Mouse (Mus musculus) MEL (cell line): Measurements from ENCODE around the gene Tnfsf12.

Experiments used
- CTCF ChIP-seq, 3 experiments: IDR thresholded peaks in 2 of 3; conservative IDR thresholded peaks in 1 of 3; 2 replicates each; pipeline ENCODE4 v1.5.1; 2011 to 2012; ENCODE audit warnings: low read length in 3 of 3, low read depth in 2 of 3, mild to moderate bottlenecking in 2 of 3, improper control_type of control experiment in 1 of 3, inconsistent platforms in 1 of 3, mixed read lengths in 1 of 3, moderate library complexity in 1 of 3; ENCODE audit not compliant: control insufficient read depth in 1 of 3, insufficient read depth in 1 of 3, poor library complexity in 1 of 3, severe bottlenecking in 1 of 3
- E2F4 ChIP-seq: IDR thresholded peaks from 2 replicates; pipeline ENCODE4 v1.6.1; 2011; ENCODE audit warnings: low read depth, low read length, improper control_type of control experiment, borderline replicate concordance
- ELF1 ChIP-seq: IDR thresholded peaks from 2 replicates; pipeline ENCODE4 v1.6.1; 2014; ENCODE audit warnings: low read depth, mild to moderate bottlenecking, inconsistent platforms, low read length, improper control_type of control experiment, moderate library complexity
- GATA1 ChIP-seq: IDR thresholded peaks from 2 replicates; pipeline ENCODE4 v1.6.1; 2011; ENCODE audit warnings: low read depth, low read length, improper control_type of control experiment
- POLR2A ChIP-seq, 2 experiments: IDR thresholded peaks; 2 replicates each; pipeline ENCODE4 v1.6.1; 2011 to 2012; ENCODE audit warnings: low read length in 2 of 2, mild to moderate bottlenecking in 2 of 2, control low read depth in 1 of 2, improper control_type of control experiment in 1 of 2, low read depth in 1 of 2, moderate library complexity in 1 of 2; ENCODE audit not compliant: control insufficient read depth in 1 of 2, insufficient read depth in 1 of 2, poor library complexity in 1 of 2
- POLR2AphosphoS2 ChIP-seq: IDR thresholded peaks from 2 replicates; pipeline ENCODE4 v1.6.1; 2011; ENCODE audit warnings: low read length, improper control_type of control experiment
- SMC3 ChIP-seq: IDR thresholded peaks from 2 replicates; pipeline ENCODE4 v1.6.1; 2011; ENCODE audit warnings: low read depth, low read length, improper control_type of control experiment
- TAL1 ChIP-seq: IDR thresholded peaks from 2 replicates; pipeline ENCODE4 v1.6.1; 2012; ENCODE audit warnings: mild to moderate bottlenecking, inconsistent platforms, low read length, moderate library complexity, mixed read lengths
- USF1 ChIP-seq: IDR thresholded peaks from 2 replicates; pipeline ENCODE4 v1.6.1; 2014; ENCODE audit warnings: low read depth, mild to moderate bottlenecking, inconsistent platforms, low read length, improper control_type of control experiment, moderate library complexity
- ZC3H11A ChIP-seq: IDR thresholded peaks from 2 replicates; pipeline ENCODE4 v1.6.1; 2012; ENCODE audit warnings: low read depth, mild to moderate bottlenecking, inconsistent platforms, low read length, improper control_type of control experiment

- TF ChIP-seq ZC3H11A = no peak
- no peak for TF ChIP-seq SMC3
- no peak for TF ChIP-seq GATA1
- TF ChIP-seq E2F4 = no peak
- TF ChIP-seq CTCF (IDR thresholded peaks at IDR 0.05 in 2 of 3, conservative IDR thresholded peaks at IDR 0.05 in 1 of 3; ENCODE audit: control insufficient read depth in 1 of 3, insufficient read depth in 1 of 3, low read depth in 2 of 3, low read length in 3 of 3, poor library complexity in 1 of 3, severe bottlenecking in 1 of 3) = no peak
- no peak for TF ChIP-seq TAL1
- TF ChIP-seq POLR2A (IDR thresholded peaks at IDR 0.05; ENCODE audit: control insufficient read depth in 1 of 2, insufficient read depth in 1 of 2, low read depth in 1 of 2, low read length in 2 of 2, poor library complexity in 1 of 2) = no peak
- no peak for TF ChIP-seq POLR2AphosphoS2
- TF ChIP-seq ELF1 = no peak
- no peak for TF ChIP-seq USF1
Measured at GRCm38 (mm10) chr11:69706775-69707479, 11.3 kb upstream of the Tnfsf12 start.
